Mouse (Mus musculus): ENCODE measurements at regions not wholly inside any gene's neighbourhood (a gene's known extent, or its start where the extent isn't known, plus 50 kb on each side); places are given as distances from the start of the nearest gene placed in this dataset.

DNA sequence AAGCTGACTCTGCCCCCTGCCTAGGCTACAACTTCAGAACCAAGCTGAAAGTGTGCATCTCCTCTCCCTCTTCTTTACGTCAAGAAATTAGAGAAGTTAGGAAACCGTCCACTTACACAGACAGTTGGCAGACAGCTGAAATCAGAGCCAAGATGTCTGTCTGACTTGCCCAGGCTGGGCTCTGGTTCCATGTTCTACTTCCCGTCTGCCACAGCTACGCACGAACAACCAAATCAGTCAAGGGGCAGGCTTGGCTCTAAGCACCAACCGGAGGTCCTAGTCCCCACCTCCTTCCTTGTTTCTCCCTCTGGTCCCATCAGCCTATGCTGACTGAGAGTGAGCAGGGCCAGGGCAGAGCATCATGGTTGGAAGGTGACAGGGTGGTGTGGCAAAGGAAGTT is 157.5 kb upstream of the Klf14 start:
- Histone ChIP-seq H3K4me1 (ENCODE audit: control insufficient read depth, insufficient read depth, low read depth, low read length) (peaks cover 5% of the 10 kb centered on the region), H3K27me3 (replicated peaks; ENCODE audit: control insufficient read depth, insufficient read depth, low read length) (no peaks in the 10 kb centered on the region), H3K36me3 (ENCODE audit: control insufficient read depth, insufficient read depth, low read length) (no peaks in the 10 kb centered on the region), H3K9me3 (ENCODE audit: control insufficient read depth, low read length) (no peaks in the 10 kb centered on the region), H3K9ac (ENCODE audit: low read depth, low read length) (no peak overlapping the region), H3K27ac (ENCODE audit: low read depth, low read length) (no peak overlapping the region), H3K4me2 (ENCODE audit: low read length) (no peak overlapping the region), H3K4me3 (ENCODE audit: low read length) (no peak overlapping the region)
- WGBS: 68% methylated on average over 6 of the region's 6 CpGs
- ATAC-seq: no peak

DNA sequence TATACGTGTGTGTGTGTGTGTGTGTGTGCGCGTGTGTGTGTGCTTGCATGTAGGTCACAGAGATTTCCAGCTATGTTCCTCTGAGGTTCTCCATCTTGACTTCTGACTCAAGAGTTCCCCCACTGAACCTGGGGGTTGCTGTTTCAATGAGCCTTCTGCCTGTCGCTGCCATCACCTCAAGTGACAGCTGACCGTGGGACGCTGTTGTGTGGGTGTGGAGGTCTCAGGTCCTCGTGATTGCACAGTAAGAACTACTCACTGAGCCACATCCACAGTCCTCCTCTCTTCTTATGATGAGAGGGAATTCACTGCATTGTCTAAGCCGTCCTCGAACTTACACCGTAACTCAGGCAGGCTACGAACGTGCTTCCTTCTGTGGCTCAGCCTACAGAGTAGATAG is 158.8 kb upstream of the Klf14 start:
- H3K4me1 ChIP-seq (ENCODE audit: control insufficient read depth, insufficient read depth, low read depth, low read length): peaks cover 5% of the 10 kb centered on the region
- 88% methylated on average over 12 of the region's 12 CpGs for WGBS

DNA sequence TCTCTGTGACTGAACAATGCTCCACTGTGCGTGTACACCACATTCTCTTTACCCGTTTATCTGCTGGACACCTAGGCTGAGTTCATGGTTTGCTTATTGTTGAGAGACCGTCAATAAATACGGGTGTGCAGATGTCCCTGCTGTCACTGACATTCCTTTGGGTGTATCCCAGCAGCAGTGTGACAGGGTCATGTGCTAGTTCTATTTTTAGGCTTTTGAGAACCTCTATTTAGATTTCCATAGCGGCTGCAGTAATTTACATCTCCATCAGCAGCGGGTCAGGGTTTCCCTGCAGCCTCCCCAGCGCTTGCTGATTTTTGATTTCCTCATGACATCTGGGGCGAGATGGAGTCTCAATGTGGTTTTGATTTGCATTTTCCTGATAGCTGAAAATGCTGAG is 162.1 kb upstream of the Klf14 start:
- H3K27me3 ChIP-seq (replicated peaks; ENCODE audit: control insufficient read depth, insufficient read depth, low read length): no peaks in the 10 kb centered on the region
- H3K4me1 ChIP-seq (ENCODE audit: control insufficient read depth, insufficient read depth, low read depth, low read length): peaks cover 5% of the 10 kb centered on the region
- 15% methylated on average over 8 of the region's 8 CpGs for WGBS
- H3K4me2 ChIP-seq (ENCODE audit: low read length): peak overlapping the region; percentile 6; the same call in 1 of the 2 replicates
- no peak overlapping the region for H3K27ac ChIP-seq (ENCODE audit: low read depth, low read length)
- ATAC-seq: no peak
- no peaks in the 10 kb centered on the region for H3K36me3 ChIP-seq (ENCODE audit: control insufficient read depth, insufficient read depth, low read length)
- no peaks in the 10 kb centered on the region for H3K9me3 ChIP-seq (ENCODE audit: control insufficient read depth, low read length)
- no peak overlapping the region for H3K4me3 ChIP-seq (ENCODE audit: low read length)
- H3K9ac ChIP-seq (ENCODE audit: low read depth, low read length): no peak overlapping the region

More for the DNA sequence above, 158.8 kb upstream of the Klf14 start:
- no peak for ATAC-seq
- Histone ChIP-seq H3K27me3 (replicated peaks; ENCODE audit: control insufficient read depth, insufficient read depth, low read length) (no peaks in the 10 kb centered on the region), H3K4me3 (ENCODE audit: low read length) (no peak overlapping the region), H3K4me2 (ENCODE audit: low read length) (no peak overlapping the region), H3K27ac (ENCODE audit: low read depth, low read length) (no peak overlapping the region), H3K9me3 (ENCODE audit: control insufficient read depth, low read length) (no peaks in the 10 kb centered on the region), H3K36me3 (ENCODE audit: control insufficient read depth, insufficient read depth, low read length) (no peaks in the 10 kb centered on the region), H3K9ac (ENCODE audit: low read depth, low read length) (no peak overlapping the region)

DNA sequence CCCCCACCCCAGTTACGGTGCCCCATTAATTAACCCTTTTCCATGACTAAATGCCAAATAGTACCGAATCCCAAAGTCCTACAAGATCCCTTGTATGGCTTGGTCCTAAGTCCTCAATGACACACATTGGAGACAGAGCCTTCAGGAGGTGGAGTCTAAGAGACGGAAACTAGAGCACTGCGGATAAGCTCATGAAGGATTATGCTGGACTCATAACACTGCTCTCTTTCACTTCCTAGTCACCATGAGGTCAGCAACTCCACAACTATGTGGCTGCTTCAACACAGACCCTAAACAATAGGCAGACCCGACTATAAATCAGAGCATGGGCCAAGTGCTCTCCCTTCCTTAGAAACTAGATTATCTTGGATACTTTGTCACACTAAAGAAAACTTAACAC is 164.0 kb upstream of the Klf14 start:
- Histone ChIP-seq H3K4me1 (ENCODE audit: control insufficient read depth, insufficient read depth, low read depth, low read length) (peaks cover 5% of the 10 kb centered on the region), H3K27me3 (replicated peaks; ENCODE audit: control insufficient read depth, insufficient read depth, low read length) (no peaks in the 10 kb centered on the region), H3K9ac (ENCODE audit: low read depth, low read length) (no peak overlapping the region), H3K36me3 (ENCODE audit: control insufficient read depth, insufficient read depth, low read length) (no peaks in the 10 kb centered on the region), H3K4me2 (ENCODE audit: low read length) (no peak overlapping the region), H3K4me3 (ENCODE audit: low read length) (no peak overlapping the region), H3K9me3 (ENCODE audit: control insufficient read depth, low read length) (no peaks in the 10 kb centered on the region), H3K27ac (ENCODE audit: low read depth, low read length) (no peak overlapping the region)
- ATAC-seq: no peak
- WGBS: 83% methylated on average over 5 of the region's 5 CpGs

DNA sequence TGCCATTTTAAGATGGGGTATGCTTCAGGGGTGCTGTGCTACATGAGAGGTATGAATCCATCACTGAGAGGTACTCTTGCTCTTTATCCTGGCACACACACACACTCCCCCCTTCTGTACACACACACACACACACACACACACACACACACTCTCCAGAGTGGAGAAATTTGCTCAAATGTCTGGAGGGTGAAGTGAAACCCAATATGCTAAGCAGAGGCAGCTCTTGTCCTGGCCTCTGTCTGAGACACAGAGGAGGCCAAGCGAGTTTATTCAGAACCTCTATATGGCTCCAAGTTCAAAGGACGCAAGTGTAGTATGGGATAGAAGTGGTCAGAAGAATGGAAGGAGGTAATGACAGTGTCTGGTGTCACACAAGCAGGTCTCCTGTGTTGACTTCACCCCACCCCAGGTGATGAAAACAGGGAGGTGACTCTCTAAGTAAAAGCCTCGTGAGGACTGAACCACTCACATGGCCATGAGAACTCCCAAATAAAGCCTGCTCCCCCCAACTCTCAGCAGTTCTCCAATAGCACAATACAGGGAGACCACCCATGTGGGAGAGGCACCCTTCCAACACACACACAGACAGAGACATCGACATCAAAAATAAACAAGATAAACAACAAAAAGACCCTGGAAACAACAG is 164.6 kb upstream of the Klf14 start:
- H3K4me1 ChIP-seq (ENCODE audit: control insufficient read depth, insufficient read depth, low read depth, low read length): peaks cover 5% of the 10 kb centered on the region
- H3K36me3 ChIP-seq (ENCODE audit: control insufficient read depth, insufficient read depth, low read length): no peaks in the 10 kb centered on the region
- 80% methylated on average over 4 of the region's 4 CpGs for WGBS
- H3K9ac ChIP-seq (ENCODE audit: low read depth, low read length): no peak overlapping the region
- H3K9me3 ChIP-seq (ENCODE audit: control insufficient read depth, low read length): no peaks in the 10 kb centered on the region
- ATAC-seq: no peak
- no peak overlapping the region for H3K4me2 ChIP-seq (ENCODE audit: low read length)
- no peaks in the 10 kb centered on the region for H3K27me3 ChIP-seq (replicated peaks; ENCODE audit: control insufficient read depth, insufficient read depth, low read length)
- no peak overlapping the region for H3K27ac ChIP-seq (ENCODE audit: low read depth, low read length)
- no peak overlapping the region for H3K4me3 ChIP-seq (ENCODE audit: low read length)

DNA sequence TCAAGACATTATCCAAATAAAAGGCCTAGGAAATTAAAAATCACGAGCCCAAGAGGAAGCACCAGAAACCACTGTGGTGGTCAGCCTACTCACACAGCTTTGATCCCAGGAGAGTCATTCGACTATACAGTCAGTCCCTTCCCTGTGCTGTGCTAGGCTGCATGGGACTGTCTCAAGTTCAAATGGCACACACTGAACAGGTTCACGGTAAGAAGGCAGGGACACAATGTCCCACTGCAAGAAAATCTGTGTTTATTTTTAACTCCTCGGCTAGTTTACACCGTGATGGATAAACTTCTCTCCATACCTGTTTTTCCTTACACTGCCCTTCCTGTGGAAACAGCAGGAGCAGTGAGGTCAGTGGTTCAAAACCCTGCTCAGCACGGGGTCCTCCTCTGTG is 165.2 kb upstream of the Klf14 start:
- Histone ChIP-seq H3K9ac (ENCODE audit: low read depth, low read length) (no peak overlapping the region), H3K27ac (ENCODE audit: low read depth, low read length) (no peak overlapping the region), H3K9me3 (ENCODE audit: control insufficient read depth, low read length) (no peaks in the 10 kb centered on the region), H3K27me3 (replicated peaks; ENCODE audit: control insufficient read depth, insufficient read depth, low read length) (no peaks in the 10 kb centered on the region), H3K4me3 (ENCODE audit: low read length) (no peak overlapping the region), H3K4me1 (ENCODE audit: control insufficient read depth, insufficient read depth, low read depth, low read length) (peaks cover 5% of the 10 kb centered on the region), H3K4me2 (ENCODE audit: low read length) (no peak overlapping the region), H3K36me3 (ENCODE audit: control insufficient read depth, insufficient read depth, low read length) (no peaks in the 10 kb centered on the region)
- 67% methylated on average over 6 of the region's 6 CpGs for WGBS
- no peak for ATAC-seq

DNA sequence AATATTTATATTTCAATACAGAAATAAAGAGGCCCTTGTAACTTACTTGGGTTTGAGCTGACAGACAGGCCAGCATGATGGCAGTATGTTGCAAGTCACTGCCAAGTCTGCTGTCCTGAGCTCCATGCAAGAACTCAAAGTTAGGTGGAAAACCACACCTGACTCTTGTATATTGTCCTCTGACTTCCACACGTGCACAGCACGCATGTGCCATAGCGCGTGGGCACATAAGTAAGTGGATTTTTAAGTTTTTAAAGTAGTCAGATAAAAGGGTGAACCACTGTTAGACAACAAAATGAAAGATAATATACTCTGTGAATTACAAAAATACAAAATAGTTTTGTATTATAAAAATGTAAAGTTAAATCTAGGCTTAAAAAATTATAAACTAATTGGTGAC is 166.0 kb upstream of the Klf14 start:
- ATAC-seq: no peak
- H3K36me3 ChIP-seq (ENCODE audit: control insufficient read depth, insufficient read depth, low read length): no peaks in the 10 kb centered on the region
- no peak overlapping the region for H3K9ac ChIP-seq (ENCODE audit: low read depth, low read length)

DNA sequence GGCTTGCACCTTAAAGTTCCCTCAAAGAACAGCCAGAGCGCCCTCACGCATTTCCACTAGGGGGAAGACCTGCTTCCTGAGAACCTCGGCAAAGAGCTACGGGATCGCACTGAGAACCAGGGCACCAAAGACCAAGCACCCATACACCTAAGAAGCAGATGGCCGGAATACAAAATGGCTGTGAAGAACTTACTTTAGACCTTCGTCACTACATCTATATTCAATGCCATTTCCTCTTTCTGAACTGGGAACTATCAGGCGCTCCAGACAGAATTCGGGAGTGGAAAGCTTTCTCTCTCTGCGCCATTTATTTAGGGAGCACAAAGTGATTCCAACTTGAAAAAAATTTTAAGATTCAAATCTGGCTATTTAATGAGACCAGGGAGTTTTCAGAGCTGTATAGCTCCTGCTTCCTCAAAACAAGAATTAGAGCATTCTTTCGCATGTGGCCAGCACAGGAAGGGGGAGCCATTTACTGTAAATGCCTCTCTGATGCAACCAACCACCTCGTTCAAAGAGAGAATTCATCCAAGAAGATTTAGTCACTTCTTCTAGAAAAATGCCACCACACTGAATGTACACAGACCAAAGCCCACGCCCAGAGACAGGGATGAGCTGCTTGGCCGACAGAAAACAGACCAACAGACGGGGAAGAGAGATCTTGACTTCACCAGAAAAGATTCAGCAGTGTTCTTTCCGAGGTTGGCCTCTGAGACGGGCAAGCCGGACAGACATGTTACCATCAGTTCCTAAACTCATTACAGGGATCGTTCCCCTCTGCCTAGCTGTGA is 166.6 kb upstream of the Klf14 start:
- no peak for ATAC-seq
- peaks cover 5% of the 10 kb centered on the region for H3K4me1 ChIP-seq (ENCODE audit: control insufficient read depth, insufficient read depth, low read depth, low read length)
- H3K27ac ChIP-seq (ENCODE audit: low read depth, low read length): no peak overlapping the region
- no peak overlapping the region for H3K4me3 ChIP-seq (ENCODE audit: low read length)
- no peaks in the 10 kb centered on the region for H3K36me3 ChIP-seq (ENCODE audit: control insufficient read depth, insufficient read depth, low read length)
- no peaks in the 10 kb centered on the region for H3K9me3 ChIP-seq (ENCODE audit: control insufficient read depth, low read length)
- WGBS: 78% methylated on average over 19 of the region's 19 CpGs
- H3K9ac ChIP-seq (ENCODE audit: low read depth, low read length): no peak overlapping the region
- no peaks in the 10 kb centered on the region for H3K27me3 ChIP-seq (replicated peaks; ENCODE audit: control insufficient read depth, insufficient read depth, low read length)
- H3K4me2 ChIP-seq (ENCODE audit: low read length): no peak overlapping the region

More for the DNA sequence above, 166.0 kb upstream of the Klf14 start:
- 92% methylated on average over 4 of the region's 4 CpGs for WGBS
- Histone ChIP-seq H3K4me2 (ENCODE audit: low read length) (no peak overlapping the region), H3K9me3 (ENCODE audit: control insufficient read depth, low read length) (no peaks in the 10 kb centered on the region), H3K27me3 (replicated peaks; ENCODE audit: control insufficient read depth, insufficient read depth, low read length) (no peaks in the 10 kb centered on the region), H3K4me3 (ENCODE audit: low read length) (no peak overlapping the region), H3K4me1 (ENCODE audit: control insufficient read depth, insufficient read depth, low read depth, low read length) (peaks cover 5% of the 10 kb centered on the region), H3K27ac (ENCODE audit: low read depth, low read length) (no peak overlapping the region)

DNA sequence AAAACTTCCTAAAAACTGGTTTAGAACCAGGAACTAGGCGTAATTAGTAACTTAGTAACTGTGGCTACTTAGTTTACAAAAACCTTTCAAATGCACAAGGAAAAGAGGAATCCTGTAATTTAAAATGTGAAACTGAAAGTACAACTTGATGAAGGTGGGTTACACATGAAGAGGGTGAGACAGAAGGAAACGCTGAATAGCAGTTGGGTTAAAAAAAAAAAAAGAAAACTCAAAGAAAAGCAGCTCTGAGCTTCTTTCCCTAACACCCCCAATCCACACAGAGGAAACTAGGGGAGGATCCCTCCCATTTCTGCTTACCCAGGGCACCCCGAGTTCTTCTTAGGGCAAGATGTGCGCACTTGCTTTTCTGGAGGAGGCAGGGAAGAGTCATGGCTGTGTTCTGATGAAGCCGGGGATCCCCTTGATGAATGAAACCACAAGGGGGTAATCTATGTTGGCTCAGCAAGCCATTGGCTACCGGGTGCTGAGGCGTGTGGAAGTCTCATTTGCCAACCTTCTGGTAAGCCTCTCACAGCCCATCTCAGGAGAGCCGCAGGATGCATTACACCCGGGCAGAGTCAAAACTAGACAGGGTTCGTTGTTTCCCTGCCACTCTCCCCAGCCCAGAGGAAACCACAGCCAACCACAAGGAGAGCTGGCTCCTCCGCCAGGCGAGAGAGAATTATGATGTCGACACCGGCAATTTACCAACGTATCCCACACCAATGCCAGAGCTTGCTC is 167.4 kb upstream of the Klf14 start:
- no peak overlapping the region for H3K4me3 ChIP-seq (ENCODE audit: low read length)
- no peaks in the 10 kb centered on the region for H3K36me3 ChIP-seq (ENCODE audit: control insufficient read depth, insufficient read depth, low read length)
- WGBS: 85% methylated on average over 15 of the region's 15 CpGs
- H3K9ac ChIP-seq (ENCODE audit: low read depth, low read length): no peak overlapping the region
- H3K27me3 ChIP-seq (replicated peaks; ENCODE audit: control insufficient read depth, insufficient read depth, low read length): no peaks in the 10 kb centered on the region
- no peak for ATAC-seq
- no peaks in the 10 kb centered on the region for H3K9me3 ChIP-seq (ENCODE audit: control insufficient read depth, low read length)
- no peak overlapping the region for H3K27ac ChIP-seq (ENCODE audit: low read depth, low read length)
- 0 out of 2 replicates have a peak, but pooled peaks cover under 1% of the 10 kb centered on the region for H3K4me1 ChIP-seq (ENCODE audit: control insufficient read depth, insufficient read depth, low read depth, low read length)
- H3K4me2 ChIP-seq (ENCODE audit: low read length): no peak overlapping the region

Measured in hindbrain, embryonic 16.5 days (tissue).